Mouse (Mus musculus) intestine, embryonic 14.5 days (tissue): Measurements from ENCODE around the gene Lrp8. TPM values are rescaled to one million over a fixed set of nuclear protein-coding genes. Genes with fewer than 3 reads are reported as not detected.

Experiments
- polyA plus RNA-seq: library from polyadenylated mRNA; unstranded; fragments of >200 nt; fragmentation: Nextera tagmentation; extraction: Ambion mirVana; gene quantifications from 2 replicates; pipeline ENCODE4 v1.2.1, GENCODE M21; 2014

Gene Lrp8
- polyA plus RNA-seq, 1 experiment from 2014 or later: 5.1 TPM

Other genes with a start within 250 kb of the Lrp8 start
- gene Dmrtb1, start 118.0 kb upstream of the Lrp8 start, polyA plus RNA-seq: not detected in 2 replicates
- gene Magoh, start 77.5 kb downstream of the Lrp8 start, polyA plus RNA-seq: 179 TPM in 2 replicates
- gene 0610037L13Rik, start 87.6 kb downstream of the Lrp8 start, polyA plus RNA-seq: 129 and 134 TPM in 2 replicates
- 55.9 and 66.6 TPM in 2 replicates for gene Cpt2, start 121.3 kb downstream of the Lrp8 start, polyA plus RNA-seq
- 0.16 and 0.30 TPM in 2 replicates for gene Slc1a7, start 166.1 kb downstream of the Lrp8 start, polyA plus RNA-seq